Mouse (Mus musculus) embryonic fibroblast, embryonic 13.5 days (primary cell): ENCODE results near the gene Htra3. TPM values are rescaled to one million over a fixed set of nuclear protein-coding genes. Genes with fewer than 3 reads are reported as not detected.

Experiments
- H3K27ac ChIP-seq: 2 replicates; pipeline ENCODE4 v1.5.1; 2012; ENCODE audit warnings: low read length, control low read depth, inconsistent platforms; ENCODE audit not compliant: insufficient read depth
- H3K4me1 ChIP-seq: 2 replicates; pipeline ENCODE4 v1.6.1; 2011; ENCODE audit warnings: low read length; ENCODE audit not compliant: control insufficient read depth, insufficient read depth
- H3K4me3 ChIP-seq: 2 replicates; pipeline ENCODE4 v1.5.1; 2011; ENCODE audit warnings: mild to moderate bottlenecking, control low read depth, low read length; ENCODE audit not compliant: insufficient read depth
- CTCF ChIP-seq: IDR thresholded peaks from 2 replicates; pipeline ENCODE4 v1.5.1; 2011; ENCODE audit warnings: mild to moderate bottlenecking, control low read depth, low read length, moderate library complexity, borderline replicate concordance; ENCODE audit not compliant: insufficient read depth
- POLR2A ChIP-seq: IDR thresholded peaks from 2 replicates; pipeline ENCODE4 v1.6.1; 2011; ENCODE audit warnings: low read depth, mild to moderate bottlenecking, control low read depth, low read length, moderate library complexity
- polyA plus RNA-seq: library from polyadenylated mRNA; stranded (reverse); fragments of >200 nt; gene quantifications from 2 replicates; pipeline ENCODE4 v1.2.4, GENCODE M21; 2011; ENCODE audit warnings: low read depth; ENCODE audit not compliant: missing spikeins, insufficient read length

The Htra3 gene
- polyA plus RNA-seq, 1 experiment = 19.2 TPM

DNA sequence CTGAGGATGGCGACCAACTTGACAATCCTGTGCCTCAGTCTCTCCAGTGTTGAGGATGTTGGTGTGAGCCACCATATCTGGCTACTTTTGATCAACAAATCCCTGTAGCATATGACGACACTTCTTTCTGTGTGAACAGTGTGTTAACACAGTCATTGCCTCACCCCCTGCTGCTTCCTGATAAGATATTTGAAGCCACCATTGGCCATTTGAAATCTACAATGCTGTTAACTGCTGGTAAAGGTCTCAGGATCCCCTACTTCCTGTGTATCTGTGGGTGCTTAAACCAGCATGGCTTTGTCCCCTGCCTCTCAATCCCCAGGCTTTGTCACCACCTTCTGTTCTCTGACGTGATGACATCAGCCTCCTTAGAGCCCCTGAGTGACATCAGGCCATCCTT is 5.5 kb upstream of the Htra3 start:
- TF ChIP-seq POLR2A (no peak), CTCF (no peak)
- Histone ChIP-seq H3K4me1 (peaks cover 5% of the 10 kb centered on the region; the same call in 1 of the 2 replicates), H3K27ac (no peak overlapping the region), H3K4me3 (no peak overlapping the region)

DNA sequence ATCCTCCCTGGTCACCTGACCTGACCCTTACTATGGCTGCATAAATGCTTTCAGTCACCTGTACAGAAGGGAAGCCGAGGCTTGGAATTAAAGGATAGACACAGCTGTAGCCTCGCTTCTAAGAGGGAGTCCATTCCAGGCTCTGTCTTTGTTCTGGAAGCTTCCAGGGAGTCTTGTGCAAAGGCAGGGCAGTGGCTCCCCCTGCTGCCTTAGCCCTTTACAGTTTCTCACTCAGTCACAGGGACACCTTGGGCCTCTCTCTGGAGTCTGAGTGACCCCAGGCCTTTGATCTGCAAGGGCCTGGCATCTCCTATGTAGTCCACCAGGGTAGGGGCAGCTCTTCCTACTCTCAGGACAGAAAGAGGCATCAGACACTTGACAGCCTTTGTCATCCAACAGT is 1.4 kb upstream of the Htra3 start:
- Histone ChIP-seq H3K27ac (no peak overlapping the region), H3K4me3 (no peak overlapping the region), H3K4me1 (no peaks in the 10 kb centered on the region)
- TF ChIP-seq POLR2A (no peak), CTCF (peak; percentile 64; the same call in 1 of the 2 replicates)

DNA sequence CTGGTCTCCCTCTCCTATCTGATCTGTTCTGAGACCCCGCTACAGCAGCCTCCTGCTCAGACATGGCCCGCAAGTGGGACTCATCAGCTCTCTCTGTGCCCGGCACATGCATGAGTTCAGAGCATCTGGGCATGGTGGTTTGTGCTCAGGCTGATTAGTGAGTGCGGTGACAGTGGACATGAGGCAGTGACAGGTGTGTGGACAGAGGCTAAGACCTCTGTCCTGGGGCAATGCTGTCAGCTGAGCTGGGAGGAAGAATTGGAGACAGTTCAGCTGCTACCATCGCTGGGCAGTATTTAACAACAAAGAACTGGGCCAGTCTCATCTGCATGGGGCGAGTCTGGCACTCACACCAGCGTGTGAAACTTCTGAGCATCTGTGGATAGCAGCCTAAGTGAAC is 2.6 kb downstream of the Htra3 start:
- Histone ChIP-seq H3K4me1 (peaks cover 14% of the 10 kb centered on the region), H3K4me3 (no peak overlapping the region), H3K27ac (no peak overlapping the region)
- TF ChIP-seq POLR2A (no peak), CTCF (no peak)

DNA sequence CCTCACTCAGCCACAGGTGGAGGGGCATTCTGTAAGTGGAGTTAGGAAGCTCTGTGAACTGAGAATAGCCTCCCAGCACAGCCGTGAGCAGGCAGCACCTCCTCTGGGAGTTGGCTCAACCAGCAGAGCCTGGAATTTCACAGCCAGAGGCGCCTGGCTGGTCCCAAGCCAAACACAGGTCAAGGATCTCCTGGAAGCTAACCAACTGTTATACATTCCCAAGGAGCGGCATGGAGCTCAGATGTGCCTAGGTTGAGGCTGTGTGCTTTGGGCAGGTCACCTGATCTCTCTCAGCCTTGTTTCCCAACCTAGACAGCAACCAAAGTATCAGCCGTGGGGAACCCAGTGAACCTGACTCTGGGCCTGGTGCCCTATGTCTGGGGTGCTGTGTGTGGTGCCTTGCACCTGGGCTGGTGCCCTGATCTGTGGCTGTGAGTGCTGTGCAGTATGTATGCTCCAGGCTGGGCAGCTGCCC is 5.5 kb downstream of the Htra3 start:
- Histone ChIP-seq H3K4me1 (peaks cover 31% of the 10 kb centered on the region), H3K4me3 (no peak overlapping the region), H3K27ac (peak overlapping the region; percentile 20; the same call in 1 of the 2 replicates)
- TF ChIP-seq POLR2A (no peak), CTCF (no peak)

DNA sequence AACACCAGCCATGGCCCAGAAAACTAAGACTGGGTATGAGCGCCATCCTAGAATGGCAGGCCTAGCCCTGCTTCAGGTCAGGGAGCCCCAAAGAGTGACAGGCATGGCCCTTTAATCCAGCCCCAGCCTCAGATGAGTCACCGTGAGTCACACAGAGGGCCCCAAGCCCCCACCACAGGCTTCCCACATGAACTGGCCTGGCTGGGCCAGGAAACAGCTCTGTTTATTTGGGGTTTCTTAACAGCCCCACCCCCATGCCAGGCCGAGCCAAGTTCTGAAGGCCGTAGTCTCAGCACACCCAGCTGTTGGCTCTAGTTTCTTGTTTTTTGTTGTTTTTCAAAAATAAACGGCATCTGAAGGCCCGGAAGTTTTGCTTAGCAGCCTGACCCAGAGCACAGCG is 6.5 kb downstream of the Htra3 start:
- no peak for TF ChIP-seq CTCF
- TF ChIP-seq POLR2A = no peak
- H3K4me1 ChIP-seq = peaks cover 31% of the 10 kb centered on the region
- no peak overlapping the region for H3K4me3 ChIP-seq
- peak overlapping the region; percentile 20 for H3K27ac ChIP-seq

DNA sequence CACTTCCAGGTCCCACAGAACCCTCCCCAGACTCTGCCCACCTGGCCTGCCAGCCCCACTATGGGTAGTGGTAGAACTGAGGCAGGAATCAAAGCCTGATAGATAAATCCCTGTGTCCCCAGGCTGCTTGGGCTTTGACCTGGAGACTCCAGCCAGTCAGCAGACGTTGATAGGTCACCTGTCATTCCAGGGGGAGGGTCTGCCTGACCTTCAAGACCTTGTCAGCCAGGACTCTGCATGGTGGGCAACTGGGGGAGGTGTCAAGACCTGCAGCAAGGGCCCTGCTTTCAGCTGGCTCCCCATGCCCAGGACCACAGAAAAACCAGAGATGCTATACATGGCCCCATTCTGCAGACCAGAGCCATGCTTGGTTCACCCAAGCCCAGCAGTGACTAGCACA is 7.0 kb downstream of the Htra3 start:
- Histone ChIP-seq H3K27ac (peak overlapping the region; percentile 12; the same call in 1 of the 2 replicates), H3K4me3 (no peak overlapping the region), H3K4me1 (peaks cover 31% of the 10 kb centered on the region)
- no peak for TF ChIP-seq POLR2A
- no peak for TF ChIP-seq CTCF

DNA sequence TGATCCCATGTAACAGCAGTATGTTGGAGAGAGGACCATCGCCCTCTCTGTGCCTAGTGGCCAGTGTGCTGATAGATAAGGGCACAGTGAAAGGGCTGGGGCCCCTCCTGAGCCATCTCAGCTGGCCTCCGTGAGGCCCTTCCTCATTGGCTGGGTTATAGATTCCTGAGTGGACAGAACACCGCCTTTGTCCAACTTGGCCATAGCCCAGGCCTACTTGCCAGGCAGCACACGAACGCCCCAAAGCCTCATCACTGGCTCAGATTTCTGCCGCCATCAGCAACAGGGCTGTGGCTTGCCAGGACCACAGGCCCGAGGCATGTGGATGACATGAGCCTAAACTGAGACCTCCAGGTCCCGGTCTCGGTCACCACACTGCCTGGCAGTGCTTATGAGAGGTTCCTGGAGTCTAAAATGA is 8.1 kb downstream of the Htra3 start:
- TF ChIP-seq CTCF (no peak), POLR2A (no peak)
- Histone ChIP-seq H3K4me3 (no peak overlapping the region), H3K27ac (peak overlapping the region; percentile 4; the same call in 1 of the 2 replicates), H3K4me1 (peaks cover 31% of the 10 kb centered on the region)

DNA sequence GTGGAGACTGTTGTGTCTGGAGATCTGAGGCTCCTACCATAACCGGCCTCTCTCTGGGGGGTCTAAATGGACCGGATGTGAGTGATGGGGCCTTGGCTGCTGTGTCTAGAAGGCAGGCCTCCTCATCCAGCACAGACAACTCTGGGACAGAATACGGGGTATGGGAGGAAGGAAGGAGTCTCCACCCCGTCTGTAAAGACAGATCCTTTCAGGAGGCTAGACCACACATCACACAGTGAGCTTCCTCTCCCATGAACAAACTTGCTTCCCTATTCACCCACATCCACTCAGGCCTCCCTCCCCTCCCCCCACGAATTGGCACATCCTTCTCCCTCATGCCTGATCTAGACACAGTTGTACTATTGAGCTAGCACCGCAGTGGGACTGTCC is 9.2 kb downstream of the Htra3 start:
- TF ChIP-seq POLR2A = no peak
- TF ChIP-seq CTCF = no peak
- peaks cover 31% of the 10 kb centered on the region for H3K4me1 ChIP-seq
- H3K27ac ChIP-seq = peak overlapping the region; percentile 36
- H3K4me3 ChIP-seq = no peak overlapping the region

DNA sequence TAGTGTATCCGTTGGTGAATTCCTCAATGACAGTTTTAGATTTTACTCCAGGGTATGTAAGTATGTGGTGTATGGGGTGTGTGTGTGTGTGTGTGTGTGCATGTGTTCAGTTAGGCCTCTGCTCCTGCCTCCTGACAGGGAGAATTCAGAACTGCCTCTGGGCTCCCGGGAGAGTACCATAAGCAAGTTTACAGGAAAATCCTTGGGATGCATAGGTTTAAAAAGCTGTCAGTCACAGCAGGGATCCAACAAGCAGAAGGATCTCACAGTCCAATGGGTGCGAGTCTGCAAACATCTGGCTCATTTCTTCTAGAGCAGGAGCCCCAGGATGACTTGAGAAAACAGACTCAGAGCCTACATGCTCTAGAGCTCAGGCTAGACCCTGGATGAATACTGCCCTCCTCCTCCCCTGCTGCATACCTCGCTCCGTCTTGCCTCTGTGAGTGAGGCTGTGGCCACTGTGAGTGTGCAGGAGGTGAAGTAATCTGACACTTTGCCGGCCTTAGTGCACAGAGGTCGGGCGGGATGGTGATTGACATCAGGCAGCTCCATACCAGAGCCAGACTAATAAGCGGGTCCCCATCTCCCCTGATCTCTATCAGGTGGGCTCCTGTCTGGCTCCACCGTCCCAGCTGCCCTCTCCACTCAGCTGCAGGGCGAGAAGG is 9.7 kb downstream of the Htra3 start:
- peaks cover 31% of the 10 kb centered on the region for H3K4me1 ChIP-seq
- no peak overlapping the region for H3K4me3 ChIP-seq
- peak overlapping the region; percentile 36 for H3K27ac ChIP-seq
- TF ChIP-seq CTCF (no peak), POLR2A (no peak)

DNA sequence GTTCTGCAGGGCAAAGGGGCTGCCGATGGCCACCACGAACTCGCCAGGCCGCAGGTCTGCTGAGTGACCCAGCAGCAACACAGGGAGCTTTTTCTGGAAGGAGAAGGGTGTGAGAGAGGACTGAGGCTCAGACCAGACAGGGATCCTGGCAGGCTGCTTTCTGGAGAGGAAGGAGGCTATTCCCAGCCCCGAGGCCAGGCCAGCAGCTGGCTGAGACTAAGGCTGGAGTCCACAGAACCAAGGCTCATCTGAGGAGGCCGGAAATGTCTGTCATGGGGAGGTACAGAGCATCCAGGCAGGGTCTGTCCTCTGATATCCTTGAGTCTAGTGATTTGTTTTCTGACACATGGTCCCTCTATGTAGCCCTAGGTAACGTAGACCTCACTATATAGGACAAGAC is 13.4 kb downstream of the Htra3 start:
- no peak for TF ChIP-seq POLR2A
- TF ChIP-seq CTCF = no peak
- Histone ChIP-seq H3K4me3 (no peak overlapping the region), H3K4me1 (peaks cover 12% of the 10 kb centered on the region), H3K27ac (no peak overlapping the region)

DNA sequence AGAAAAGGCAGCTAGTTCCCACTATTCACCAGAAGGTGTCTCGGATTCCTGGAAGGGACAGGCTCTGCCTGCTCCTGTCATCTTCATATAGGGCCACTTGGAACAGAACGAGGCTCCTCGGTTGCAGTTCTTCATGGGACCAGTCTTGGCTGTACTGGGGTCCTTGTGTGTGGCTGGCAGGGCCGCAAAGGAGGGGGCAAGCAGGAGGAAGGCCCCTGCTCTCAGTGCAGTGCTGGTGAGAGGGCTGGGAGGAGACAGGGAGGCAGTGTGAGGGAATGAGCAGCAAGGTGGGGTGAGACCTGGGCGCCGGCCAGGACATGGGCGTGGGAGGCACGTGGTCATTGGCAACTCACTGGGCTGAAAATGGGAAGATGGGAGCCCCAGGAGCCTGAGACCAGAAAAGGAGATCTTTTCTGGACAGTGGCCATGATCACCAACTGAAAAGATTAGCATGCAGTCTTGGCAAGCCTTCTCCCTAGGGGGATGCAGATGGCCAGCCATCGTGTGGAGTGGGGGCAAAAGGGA is 17.5 kb downstream of the Htra3 start:
- TF ChIP-seq POLR2A = no peak
- TF ChIP-seq CTCF = no peak
- no peak overlapping the region for H3K27ac ChIP-seq
- H3K4me1 ChIP-seq = no peaks in the 10 kb centered on the region
- no peak overlapping the region for H3K4me3 ChIP-seq
